Mouse (Mus musculus) frontal cortex, adult 2 months (tissue): ENCODE measurements around the gene Olfr525. TPM values are rescaled to one million over a fixed set of nuclear protein-coding genes. Genes with fewer than 3 reads are reported as not detected.

Experiments
- DNase-seq, 2 experiments: peaks; one replicate each; pipeline ENCODE4 v3.0.0; 2022; ENCODE audit warnings: low spot score in 1 of 2; ENCODE audit errors: extremely low spot score in 1 of 2
- polyA plus RNA-seq: library from polyadenylated mRNA; depleted of rRNA; stranded (reverse); fragments of >200 nt; gene quantifications from 2 replicates; pipeline ENCODE4 v1.2.3, GENCODE M21; 2012; rRNA removed

Gene Olfr525
- not detected in 2 replicates for polyA plus RNA-seq

DNA sequence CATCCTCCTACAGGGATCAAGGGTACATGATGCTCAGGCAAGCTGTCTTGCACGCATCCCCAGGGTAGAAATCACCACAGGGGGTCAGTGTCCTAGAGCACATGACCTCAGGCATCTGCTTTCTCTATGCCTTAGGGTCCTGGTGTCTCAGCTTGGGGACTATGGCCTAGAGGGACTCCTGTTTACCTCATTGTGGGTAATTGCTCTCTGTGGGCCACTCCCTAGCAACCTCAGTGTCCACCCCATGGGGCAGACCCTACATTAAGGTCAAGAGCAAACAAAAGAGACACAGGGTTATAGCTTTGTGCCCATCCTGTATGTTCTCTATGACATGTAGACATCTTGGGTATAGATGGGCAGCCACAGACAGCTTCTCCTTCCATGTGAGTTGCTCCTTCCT lies at the start of gene Olfr525:
Olfr525 (plus strand) TSS at position 301 of the 400 bp plus-strand sequence.
- DNase-seq: no peak

GRCm38 (mm10) chr7:140295746-140296145 lies 24.9 kb upstream of the Olfr525 start:
- no peak for DNase-seq

- no peak for DNase-seq
Observed at GRCm38 (mm10) chr7:140296876-140297275, 23.8 kb upstream of the Olfr525 start.

DNA sequence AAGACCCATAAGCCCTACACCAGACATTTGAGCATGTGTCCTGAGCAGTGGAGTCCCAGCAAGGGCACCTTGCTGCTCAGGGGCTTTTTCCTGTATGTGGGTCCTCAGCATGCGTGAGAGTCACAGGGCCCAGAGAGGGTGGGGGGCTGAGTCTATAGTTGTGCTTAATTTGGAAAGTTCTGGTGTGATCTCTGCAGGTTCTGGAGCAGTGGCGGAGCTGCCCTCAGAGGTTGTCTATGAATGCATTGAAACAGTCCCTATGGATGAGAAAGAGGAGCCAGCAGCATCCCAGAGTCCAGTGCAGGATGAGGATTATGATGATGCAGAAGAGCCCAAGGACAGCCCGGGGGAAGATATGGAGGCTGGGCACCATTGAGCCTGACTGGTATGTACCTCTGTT lies 21.2 kb upstream of the Olfr525 start:
- no peak for DNase-seq

GRCm38 (mm10) chr7:140319861-140320385 lies 735 bp upstream of the Olfr525 start:
- DNase-seq: no peak

DNA sequence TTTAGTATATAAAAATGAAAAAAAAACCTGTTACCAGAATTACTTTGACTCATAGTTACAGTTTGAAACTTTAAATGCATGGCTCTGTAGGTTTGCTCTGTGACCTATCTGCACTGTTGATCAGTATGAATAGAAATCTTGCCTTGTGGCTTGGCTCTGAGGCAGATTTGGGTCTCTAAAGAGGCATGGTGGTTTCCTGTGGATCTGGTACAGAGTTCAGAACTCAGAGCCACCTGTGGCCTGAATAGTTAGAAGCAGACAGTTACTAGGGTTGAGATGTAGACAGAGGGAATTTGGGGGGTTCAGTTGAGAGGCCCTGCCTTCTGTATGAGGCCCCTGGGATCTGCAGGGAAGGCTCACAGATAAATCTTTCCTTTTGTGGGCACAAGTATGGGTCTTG lies 477 bp downstream of the Olfr525 start:
- no peak for DNase-seq

- DNase-seq: no peak
Observed at GRCm38 (mm10) chr7:140329766-140330304, 9.2 kb downstream of the Olfr525 start.

DNA sequence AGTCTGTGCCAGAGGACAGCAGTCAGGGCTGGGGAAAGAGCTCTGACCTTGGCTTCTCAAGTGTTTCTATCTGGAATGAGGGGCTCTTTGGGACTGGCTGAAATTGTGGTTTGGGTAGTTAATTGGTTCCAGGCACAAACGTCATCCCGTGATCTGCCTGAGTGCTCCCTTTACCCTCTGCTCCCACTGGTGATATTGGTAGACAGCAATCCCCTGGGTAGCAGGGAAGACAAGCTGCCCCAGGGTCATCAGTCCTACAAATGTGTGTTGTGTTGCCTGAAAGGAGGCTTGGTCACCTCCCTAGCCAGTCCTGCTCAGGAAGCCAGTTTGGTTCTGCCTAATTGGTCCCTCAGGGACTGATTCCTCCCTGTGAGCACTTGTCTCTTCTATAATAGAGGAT lies 13.1 kb downstream of the Olfr525 start, which contains the start of gene Olfr527:
Olfr527 (plus strand) TSS at position 301 of the 400 bp plus-strand sequence.
- DNase-seq: no peak

DNA sequence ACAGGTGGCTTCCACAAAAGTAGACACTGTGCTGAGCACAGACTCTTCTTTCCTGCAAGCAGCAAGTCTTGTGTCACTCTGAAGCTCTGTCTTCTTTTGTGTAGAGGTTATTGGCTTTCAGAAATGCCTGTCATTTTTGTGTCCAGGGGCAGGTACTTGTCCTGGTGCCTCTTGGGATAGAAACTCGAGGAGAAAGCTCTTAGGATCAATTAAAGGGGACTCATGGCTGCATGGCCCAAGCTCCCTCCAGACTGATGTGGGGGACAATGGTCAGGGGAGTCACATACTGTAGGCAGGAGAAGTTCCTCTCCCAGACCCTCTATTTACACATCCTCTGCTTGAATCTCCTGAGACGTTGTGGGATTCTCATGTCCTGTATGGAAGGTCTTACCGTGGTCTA lies 40.9 kb downstream of the Olfr525 start, which contains the start of gene Olfr60:
Olfr60 (minus strand) TSS at position 101 of the 400 bp plus-strand sequence.
- DNase-seq: no peak

DNA sequence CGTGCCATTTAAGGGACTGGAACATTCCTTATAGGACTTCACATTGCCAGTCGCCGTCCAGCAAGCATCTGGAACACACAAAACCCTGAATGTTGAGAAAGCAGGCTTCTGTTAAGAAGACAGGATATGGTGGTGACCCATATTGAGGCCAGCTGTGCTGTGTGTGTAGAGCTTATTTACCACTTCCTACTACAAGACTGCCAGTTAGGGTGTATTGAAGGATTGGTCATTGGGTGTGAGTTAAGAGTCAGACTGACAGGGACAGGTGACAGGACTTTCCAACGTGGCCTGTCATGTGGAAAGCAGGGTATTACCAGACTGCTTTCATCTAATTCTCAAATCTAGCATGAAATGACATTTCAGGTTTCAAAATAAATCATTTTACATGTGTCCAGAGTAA lies 53.6 kb downstream of the Olfr525 start:
- no peak for DNase-seq

GRCm38 (mm10) chr7:140376231-140376630 lies 55.6 kb downstream of the Olfr525 start, which contains the start of gene Olfr530:
Gene Olfr530, minus strand, starts transcription at chr7:140376331.
- DNase-seq: no peak

- no peak for DNase-seq
Observed at GRCm38 (mm10) chr7:140376911-140377310, 56.3 kb downstream of the Olfr525 start.

Other genes starting within 250 kb of the Olfr525 start
- gene Caly, start 238.3 kb upstream of the Olfr525 start, polyA plus RNA-seq: 468 and 504 TPM in 2 replicates
- gene Prap1, start 227.5 kb upstream of the Olfr525 start, polyA plus RNA-seq: 4.0 and 10.0 TPM in 2 replicates
- gene Fuom, start 218.4 kb upstream of the Olfr525 start, polyA plus RNA-seq: 87.3 and 98.1 TPM in 2 replicates
- 3.7 and 5.0 TPM in 2 replicates for gene Paox, start 205.1 kb upstream of the Olfr525 start, polyA plus RNA-seq
- 62.3 and 72.0 TPM in 2 replicates for gene Echs1, start 204.4 kb upstream of the Olfr525 start, polyA plus RNA-seq
- gene Mtg1, start 183.3 kb upstream of the Olfr525 start, polyA plus RNA-seq: 41.5 and 43.0 TPM in 2 replicates
- 103 and 125 TPM in 2 replicates for gene Sprn, start 166.0 kb upstream of the Olfr525 start, polyA plus RNA-seq
- gene Olfr522, start 156.1 kb upstream of the Olfr525 start, polyA plus RNA-seq: not detected in 2 replicates
- 0.04 and 0.08 TPM in 2 replicates for gene Olfr523, start 147.6 kb upstream of the Olfr525 start, polyA plus RNA-seq
- not detected in 2 replicates for gene Olfr524, start 114.9 kb upstream of the Olfr525 start, polyA plus RNA-seq
- 0.17 and 0.24 TPM in 2 replicates for gene Cd163l1, start 102.6 kb upstream of the Olfr525 start, polyA plus RNA-seq
- gene 5830411N06Rik, start 73.6 kb upstream of the Olfr525 start, polyA plus RNA-seq: 0.04 and 0.06 TPM in 2 replicates
- 0.04 TPM in 1 of 2 replicates, not detected in the other for gene Olfr527, start 13.2 kb downstream of the Olfr525 start, polyA plus RNA-seq
- 0.04 and 0.27 TPM in 2 replicates for gene Olfr60, start 40.8 kb downstream of the Olfr525 start, polyA plus RNA-seq
- not detected in 2 replicates for gene Olfr530, start 55.5 kb downstream of the Olfr525 start, polyA plus RNA-seq
- gene Olfr531, start 82.1 kb downstream of the Olfr525 start, polyA plus RNA-seq: 0.13 TPM in 1 of 2 replicates, not detected in the other
- 0.02 and 0.11 TPM in 2 replicates for gene Olfr532, start 100.8 kb downstream of the Olfr525 start, polyA plus RNA-seq
- gene Olfr533, start 142.5 kb downstream of the Olfr525 start, polyA plus RNA-seq: 0.06 and 0.32 TPM in 2 replicates
- gene Olfr535, start 163.4 kb downstream of the Olfr525 start, polyA plus RNA-seq: 0.02 TPM in 1 of 2 replicates, not detected in the other
- gene Olfr536, start 186.5 kb downstream of the Olfr525 start, polyA plus RNA-seq: 0.02 and 0.06 TPM in 2 replicates
- gene Olfr538, start 247.0 kb downstream of the Olfr525 start, polyA plus RNA-seq: not detected in 2 replicates